Mouse (Mus musculus): Measurements from ENCODE around the gene Itih3. TPM values are rescaled to one million over a fixed set of nuclear protein-coding genes. Genes with fewer than 3 reads are reported as not detected.

Gene Itih3
- polyA plus RNA-seq, 1 experiment from 2014 or later, result not detected

GRCm38 (mm10) chr14:30899972-30900371, 23.6 kb downstream of the Itih3 start:
- Histone ChIP-seq H3K27ac (no peak overlapping the region), H3K4me1 (replicated peaks) (no peaks in the 10 kb centered on the region), H3K9ac (replicated peaks) (no peak overlapping the region), H3K27me3 (no peaks in the 10 kb centered on the region), H3K9me3 (0 out of 2 replicates have a peak, but pooled peaks cover 6% of the 10 kb centered on the region), H3K4me3 (replicated peaks) (no peak overlapping the region), H3K4me2 (no peak overlapping the region), H3K36me3 (no peaks in the 10 kb centered on the region)
- ATAC-seq (ENCODE audit: insufficient number of reproducible peaks, insufficient read depth, low FRiP score, low TSS enrichment, low read depth), result no peak
- 74% methylated on average over 3 of the region's 3 CpGs for WGBS

DNA sequence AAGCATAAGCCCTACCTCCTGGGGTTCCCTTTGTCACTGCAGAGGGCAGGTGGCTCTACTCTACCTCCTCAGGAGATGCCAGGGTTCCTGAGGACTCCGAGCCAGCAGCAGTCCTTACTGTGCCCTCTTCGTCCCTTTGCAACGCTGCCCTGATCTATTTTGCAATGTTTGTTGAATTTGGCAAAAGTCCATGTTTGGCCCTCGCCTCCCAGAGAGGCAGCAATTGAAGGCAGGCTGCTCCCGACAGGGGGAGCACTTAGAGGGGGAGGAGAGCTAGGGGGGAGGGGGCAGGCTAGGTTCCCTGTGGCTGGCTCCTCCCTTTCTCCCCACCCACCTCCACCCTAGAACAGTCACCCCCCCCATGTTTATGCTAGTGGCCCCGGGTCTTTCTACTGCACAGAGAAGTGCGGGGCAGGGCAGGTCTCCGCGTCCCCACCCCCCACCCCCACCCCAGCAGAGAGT, 35.3 kb downstream of the Itih3 start:
- Histone ChIP-seq H3K4me2 (0 out of 2 replicates have a peak overlapping the region, but pooled peaks have one; percentile 27), H3K27ac (no peak overlapping the region), H3K27me3 (no peaks in the 10 kb centered on the region), H3K4me3 (replicated peaks) (no peak overlapping the region), H3K4me1 (replicated peaks) (peaks cover 8% of the 10 kb centered on the region), H3K9ac (replicated peaks) (no peak overlapping the region), H3K9me3 (no peaks in the 10 kb centered on the region), H3K36me3 (no peaks in the 10 kb centered on the region)
- ATAC-seq (ENCODE audit: insufficient number of reproducible peaks, insufficient read depth, low FRiP score, low TSS enrichment, low read depth), result no peak
- 14% methylated on average over 9 of the region's 9 CpGs for WGBS

- Histone ChIP-seq H3K36me3 (no peaks in the 10 kb centered on the region), H3K9me3 (no peaks in the 10 kb centered on the region), H3K27me3 (no peaks in the 10 kb centered on the region), H3K4me2 (no peak within 1 kb of the TSS), H3K27ac (no peak within 1 kb of the TSS), H3K4me1 (replicated peaks) (peaks cover 8% of the 10 kb centered on the region), H3K4me3 (replicated peaks) (no peak within 1 kb of the TSS), H3K9ac (replicated peaks) (no peak within 1 kb of the TSS)
- 77% methylated on average over 3 of the region's 3 CpGs for WGBS
- no peak for ATAC-seq (ENCODE audit: insufficient number of reproducible peaks, insufficient read depth, low FRiP score, low TSS enrichment, low read depth)
Measured at GRCm38 (mm10) chr14:30886204-30886603, 37.4 kb downstream of the Itih3 start, which contains the start of gene Itih4. Itih4 (plus strand) TSS chr14:30886476.

DNA sequence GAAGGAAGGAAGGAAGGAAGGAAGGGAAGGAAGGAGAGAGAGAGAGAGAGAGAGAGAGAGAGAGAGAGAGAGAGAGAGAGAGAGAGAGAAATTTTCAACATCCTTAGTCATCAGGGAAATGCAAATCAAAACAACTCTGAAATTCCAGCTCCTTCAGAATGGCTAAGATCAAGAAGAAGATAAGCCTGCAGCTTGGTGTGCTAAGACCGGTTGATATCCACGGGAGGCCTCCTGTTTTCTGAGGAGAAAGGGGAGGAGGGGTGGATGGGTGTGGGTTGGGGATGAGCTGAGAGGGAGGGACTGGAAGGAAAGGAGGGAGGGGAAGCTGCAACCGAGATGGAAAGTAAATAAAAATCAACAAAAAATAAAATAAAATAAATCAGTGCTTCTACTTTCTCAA, 38.3 kb downstream of the Itih3 start:
- no peaks in the 10 kb centered on the region for H3K27me3 ChIP-seq
- H3K27ac ChIP-seq, result no peak overlapping the region
- ATAC-seq (ENCODE audit: insufficient number of reproducible peaks, insufficient read depth, low FRiP score, low TSS enrichment, low read depth), result no peak
- peaks cover 8% of the 10 kb centered on the region for H3K4me1 ChIP-seq (replicated peaks)
- no peaks in the 10 kb centered on the region for H3K9me3 ChIP-seq
- H3K4me2 ChIP-seq, result no peak overlapping the region
- H3K4me3 ChIP-seq (replicated peaks), result no peak overlapping the region
- WGBS, result 20% methylated on average over 3 of the region's 3 CpGs
- no peaks in the 10 kb centered on the region for H3K36me3 ChIP-seq
- no peak overlapping the region for H3K9ac ChIP-seq (replicated peaks)

DNA sequence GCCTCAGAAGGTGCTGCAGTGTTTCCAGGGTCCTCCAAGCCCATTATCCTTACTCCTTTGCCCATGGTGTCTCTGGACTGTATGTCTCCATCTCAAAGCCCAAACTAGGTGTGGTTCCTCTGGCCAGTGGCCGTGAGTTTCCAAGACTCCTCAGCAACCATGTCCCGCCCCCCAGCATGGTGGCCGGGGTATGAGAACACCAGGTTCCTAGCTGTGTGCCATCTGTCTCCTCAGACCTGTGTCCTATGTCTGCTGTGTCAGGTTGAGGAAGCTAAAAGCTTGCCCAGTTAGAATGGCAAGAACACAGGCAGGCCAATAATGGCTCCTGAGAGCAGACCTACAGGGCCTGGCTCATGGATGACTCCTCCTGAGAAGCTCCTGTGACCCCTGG, 41.8 kb downstream of the Itih3 start:
- H3K27ac ChIP-seq, result no peak overlapping the region
- H3K9ac ChIP-seq (replicated peaks), result no peak overlapping the region
- H3K4me2 ChIP-seq, result no peak overlapping the region
- no peak for ATAC-seq (ENCODE audit: insufficient number of reproducible peaks, insufficient read depth, low FRiP score, low TSS enrichment, low read depth)
- no peak overlapping the region for H3K4me3 ChIP-seq (replicated peaks)
- WGBS, result 95% methylated on average over 3 of the region's 3 CpGs
- no peaks in the 10 kb centered on the region for H3K9me3 ChIP-seq
- H3K27me3 ChIP-seq, result no peaks in the 10 kb centered on the region
- peaks cover 7% of the 10 kb centered on the region; the same call in 1 of the 2 replicates for H3K36me3 ChIP-seq
- H3K4me1 ChIP-seq (replicated peaks), result 0 out of 2 replicates have a peak, but pooled peaks cover 4% of the 10 kb centered on the region

- WGBS, result 81% methylated on average over 17 of the region's 17 CpGs
- H3K4me1 ChIP-seq (replicated peaks), result 0 out of 2 replicates have a peak, but pooled peaks cover 4% of the 10 kb centered on the region
- no peak for ATAC-seq (ENCODE audit: insufficient number of reproducible peaks, insufficient read depth, low FRiP score, low TSS enrichment, low read depth)
- peaks cover 13% of the 10 kb centered on the region for H3K36me3 ChIP-seq
- no peak overlapping the region for H3K4me3 ChIP-seq (replicated peaks)
- H3K27me3 ChIP-seq, result no peaks in the 10 kb centered on the region
- no peak overlapping the region for H3K27ac ChIP-seq
- H3K9me3 ChIP-seq, result no peaks in the 10 kb centered on the region
- H3K4me2 ChIP-seq, result no peak overlapping the region
- H3K9ac ChIP-seq (replicated peaks), result no peak overlapping the region
Measured at GRCm38 (mm10) chr14:30880811-30881717, 42.5 kb downstream of the Itih3 start.

GRCm38 (mm10) chr14:30880251-30880650, 43.3 kb downstream of the Itih3 start:
- H3K9ac ChIP-seq (replicated peaks), result no peak overlapping the region
- no peak for ATAC-seq (ENCODE audit: insufficient number of reproducible peaks, insufficient read depth, low FRiP score, low TSS enrichment, low read depth)
- 72% methylated on average over 8 of the region's 8 CpGs for WGBS

DNA sequence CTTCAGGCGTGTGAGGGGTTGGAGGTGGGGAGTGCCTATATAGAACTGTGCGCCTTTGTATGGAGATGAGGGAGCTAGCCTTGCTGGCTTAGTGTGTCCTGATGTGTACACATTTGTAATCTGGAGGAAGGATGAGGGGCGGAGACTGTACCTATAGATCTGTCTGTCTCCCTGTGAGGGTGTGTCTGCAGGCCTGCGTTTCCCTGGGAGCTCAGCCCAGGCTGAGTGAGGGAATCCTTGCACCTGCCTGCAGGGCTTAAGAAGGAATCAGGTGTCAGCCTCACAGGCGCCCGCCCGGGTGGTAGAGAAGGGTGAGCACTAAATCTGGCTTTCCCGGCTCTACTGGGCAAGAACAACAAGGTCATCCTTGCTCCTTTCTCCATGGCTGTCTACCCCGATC, 43.8 kb downstream of the Itih3 start:
- Histone ChIP-seq H3K4me2 (no peak overlapping the region), H3K27me3 (no peaks in the 10 kb centered on the region), H3K4me3 (replicated peaks) (no peak overlapping the region), H3K9me3 (no peaks in the 10 kb centered on the region), H3K4me1 (replicated peaks) (0 out of 2 replicates have a peak, but pooled peaks cover 4% of the 10 kb centered on the region), H3K27ac (0 out of 2 replicates have a peak overlapping the region, but pooled peaks have one; percentile 32), H3K9ac (replicated peaks) (no peak overlapping the region), H3K36me3 (peaks cover 23% of the 10 kb centered on the region)
- ATAC-seq (ENCODE audit: insufficient number of reproducible peaks, insufficient read depth, low FRiP score, low TSS enrichment, low read depth), result no peak
- 57% methylated on average over 9 of the region's 9 CpGs for WGBS

More at GRCm38 (mm10) chr14:30880251-30880650, 43.3 kb downstream of the Itih3 start:
- H3K4me1 ChIP-seq (replicated peaks), result 0 out of 2 replicates have a peak, but pooled peaks cover 4% of the 10 kb centered on the region
- no peak overlapping the region for H3K27ac ChIP-seq
- H3K9me3 ChIP-seq, result no peaks in the 10 kb centered on the region
- H3K36me3 ChIP-seq, result peaks cover 21% of the 10 kb centered on the region
- H3K4me3 ChIP-seq (replicated peaks), result no peak overlapping the region
- no peak overlapping the region for H3K4me2 ChIP-seq
- H3K27me3 ChIP-seq, result no peaks in the 10 kb centered on the region

DNA sequence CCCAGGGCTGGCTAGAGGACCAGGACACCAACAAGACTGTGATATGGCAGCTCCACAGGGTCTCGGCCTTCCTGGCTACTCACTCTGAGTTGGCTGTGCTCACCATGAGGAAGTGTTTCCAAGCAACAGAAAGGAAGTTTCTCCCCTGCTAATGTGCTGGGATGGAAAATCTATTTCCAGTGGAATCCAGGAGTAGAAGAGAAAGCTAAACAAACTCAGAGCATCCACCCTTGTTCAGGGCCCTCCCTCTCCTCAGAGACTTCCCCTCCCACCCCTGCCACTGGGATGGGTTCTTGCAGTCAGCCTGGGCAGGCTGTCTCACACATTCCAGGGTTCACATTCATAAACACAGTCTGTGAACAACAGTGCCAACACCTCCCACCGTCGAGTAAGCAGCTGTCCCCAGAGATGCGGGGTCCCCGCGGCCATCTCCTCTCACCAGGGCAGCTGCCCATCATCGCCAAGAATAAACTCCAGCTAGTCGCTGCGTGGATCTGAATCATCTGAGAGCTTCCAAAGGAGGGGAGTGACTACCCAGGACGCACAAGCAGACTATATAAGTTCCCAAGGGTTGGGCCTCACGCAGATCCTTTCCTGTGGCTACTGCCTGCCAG, 44.5 kb downstream of the Itih3 start, which contains the start of gene Mustn1:
Gene Mustn1 (plus strand): TSS at position 243 of the 614 bp plus-strand sequence.
- WGBS, result 76% methylated on average over 11 of the region's 11 CpGs
- Histone ChIP-seq H3K36me3 (peaks cover 30% of the 10 kb centered on the region), H3K9me3 (no peaks in the 10 kb centered on the region), H3K9ac (replicated peaks) (0 out of 2 replicates have a peak within 1 kb of the TSS, but pooled peaks have one; percentile 23), H3K4me2 (no peak within 1 kb of the TSS), H3K27me3 (no peaks in the 10 kb centered on the region), H3K4me1 (replicated peaks) (peaks cover 6% of the 10 kb centered on the region; the same call in 1 of the 2 replicates), H3K4me3 (replicated peaks) (no peak within 1 kb of the TSS), H3K27ac (peak within 1 kb of the TSS; percentile 32; the same call in 1 of the 2 replicates)
- no peak; the same call in 1 of the 2 replicates for ATAC-seq (ENCODE audit: insufficient number of reproducible peaks, insufficient read depth, low FRiP score, low TSS enrichment, low read depth)

- 92% methylated on average over 3 of the region's 3 CpGs for WGBS
- no peak for ATAC-seq (ENCODE audit: insufficient number of reproducible peaks, insufficient read depth, low FRiP score, low TSS enrichment, low read depth)
- peaks cover 42% of the 10 kb centered on the region for H3K36me3 ChIP-seq
Measured at GRCm38 (mm10) chr14:30877827-30878226, 45.7 kb downstream of the Itih3 start.

GRCm38 (mm10) chr14:30876451-30876850, 47.1 kb downstream of the Itih3 start:
- Histone ChIP-seq H3K36me3 (peaks cover 54% of the 10 kb centered on the region), H3K4me1 (replicated peaks) (peaks cover 9% of the 10 kb centered on the region), H3K4me3 (replicated peaks) (no peak overlapping the region), H3K27ac (no peak overlapping the region), H3K9ac (replicated peaks) (no peak overlapping the region), H3K9me3 (no peaks in the 10 kb centered on the region), H3K4me2 (no peak overlapping the region), H3K27me3 (no peaks in the 10 kb centered on the region)
- no peak for ATAC-seq (ENCODE audit: insufficient number of reproducible peaks, insufficient read depth, low FRiP score, low TSS enrichment, low read depth)
- 89% methylated on average over 10 of the region's 10 CpGs for WGBS

More at GRCm38 (mm10) chr14:30877827-30878226, 45.7 kb downstream of the Itih3 start:
- Histone ChIP-seq H3K4me3 (replicated peaks) (no peak overlapping the region), H3K9ac (replicated peaks) (no peak overlapping the region), H3K27ac (no peak overlapping the region), H3K4me2 (no peak overlapping the region), H3K27me3 (no peaks in the 10 kb centered on the region), H3K4me1 (replicated peaks) (peaks cover 7% of the 10 kb centered on the region; the same call in 1 of the 2 replicates), H3K9me3 (no peaks in the 10 kb centered on the region)
